Mouse (Mus musculus) R1 (cell line): ENCODE data around the gene Epn1.

ENCODE experiments used
- DNase-seq: peaks from one replicate; pipeline ENCODE4 v3.0.0-alpha.2; 2018; ENCODE audit warnings: low read depth, low spot score

The Epn1 gene

DNA sequence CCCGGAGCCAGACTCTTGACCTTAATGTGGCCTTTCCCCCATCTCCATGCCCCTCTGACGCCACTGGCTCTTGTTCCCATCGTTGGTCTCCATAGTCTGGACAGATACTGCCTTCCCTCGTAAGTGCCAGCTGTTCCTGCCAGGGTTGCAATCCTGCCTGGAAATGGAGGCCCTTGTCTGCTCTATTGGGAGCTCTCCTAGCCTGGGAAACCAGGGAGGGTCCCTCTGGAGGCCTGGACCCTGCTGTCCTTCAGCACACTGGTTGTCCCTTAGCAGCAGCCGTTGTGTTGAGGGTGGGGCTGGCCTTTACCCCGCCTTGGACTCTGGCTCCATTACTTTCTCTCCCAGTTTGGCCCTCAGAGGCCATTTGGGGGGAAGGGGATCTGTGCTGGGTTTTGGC, 12.3 kb downstream of the Epn1 start:
- no peak for DNase-seq

DNA sequence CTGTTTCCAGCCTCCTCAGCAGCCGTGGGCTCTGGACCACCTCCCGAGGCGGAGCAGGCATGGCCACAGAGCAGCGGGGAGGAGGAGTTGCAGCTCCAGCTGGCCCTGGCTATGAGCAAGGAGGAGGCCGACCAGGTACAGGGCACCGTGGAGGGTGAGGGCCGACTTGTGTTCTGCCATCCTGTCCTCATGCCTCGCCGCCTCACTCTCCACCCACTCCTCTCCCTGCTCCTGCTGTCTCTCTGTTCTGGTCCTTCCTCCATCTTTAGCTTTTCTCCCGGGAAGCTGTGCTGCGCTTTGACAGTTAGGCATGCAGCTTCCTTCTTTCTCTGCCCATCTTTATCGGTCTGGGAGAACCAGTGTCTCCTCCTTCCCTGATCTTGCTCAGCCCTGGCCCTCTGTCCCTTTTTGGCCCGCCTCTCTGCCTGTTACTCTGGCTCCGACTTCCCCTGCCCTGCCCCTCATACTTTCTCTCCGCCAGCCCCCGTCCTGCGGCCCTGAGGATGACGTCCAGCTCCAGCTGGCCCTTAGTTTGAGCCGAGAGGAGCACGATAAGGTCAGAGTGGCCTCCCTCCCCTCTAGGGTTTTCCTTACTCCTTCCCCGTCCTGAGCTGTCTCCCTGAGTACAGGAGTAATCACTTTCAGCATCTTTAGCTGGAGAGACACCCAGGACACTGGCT, 12.9 kb downstream of the Epn1 start:
- no peak for DNase-seq

DNA sequence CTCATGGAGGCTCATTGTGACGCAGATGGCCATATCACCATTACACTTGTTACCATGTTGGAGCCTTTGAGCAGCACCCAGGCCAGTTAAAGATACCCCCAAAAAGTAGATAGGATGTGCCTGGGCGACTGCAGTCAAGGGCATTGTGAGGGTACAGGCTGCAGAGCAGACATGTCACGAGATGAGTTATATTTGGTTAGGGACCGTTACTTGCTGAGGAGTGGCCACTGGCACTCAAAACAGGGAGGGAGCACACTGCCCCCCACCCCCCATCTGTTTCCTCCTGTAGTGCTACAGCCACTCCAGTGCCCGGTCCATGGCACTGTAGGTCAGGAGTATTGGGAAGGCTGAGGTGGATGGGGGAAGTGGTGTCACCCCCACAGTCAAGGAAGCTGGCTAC, 18.7 kb downstream of the Epn1 start:
- no peak for DNase-seq

DNA sequence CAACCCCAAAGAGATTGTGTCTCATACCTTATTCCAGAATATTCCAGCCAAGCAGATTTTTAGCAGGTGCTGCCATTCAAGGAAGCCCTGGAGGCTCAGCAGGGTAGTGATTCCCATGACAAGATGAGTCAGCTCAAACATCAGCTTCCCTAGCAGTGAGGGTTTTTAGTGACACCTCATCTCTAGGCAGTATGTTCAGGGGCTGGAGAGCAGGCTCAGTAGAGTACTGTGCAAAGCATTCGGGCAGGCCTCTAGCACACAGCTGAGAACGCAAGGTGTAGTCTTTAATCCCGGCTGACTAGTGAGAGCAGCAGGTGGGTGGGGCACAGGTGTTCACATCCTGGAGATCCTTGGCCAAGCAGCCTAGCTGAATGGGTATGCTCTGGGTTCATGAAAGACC, 19.8 kb downstream of the Epn1 start:
- peak; percentile 66 for DNase-seq

DNA sequence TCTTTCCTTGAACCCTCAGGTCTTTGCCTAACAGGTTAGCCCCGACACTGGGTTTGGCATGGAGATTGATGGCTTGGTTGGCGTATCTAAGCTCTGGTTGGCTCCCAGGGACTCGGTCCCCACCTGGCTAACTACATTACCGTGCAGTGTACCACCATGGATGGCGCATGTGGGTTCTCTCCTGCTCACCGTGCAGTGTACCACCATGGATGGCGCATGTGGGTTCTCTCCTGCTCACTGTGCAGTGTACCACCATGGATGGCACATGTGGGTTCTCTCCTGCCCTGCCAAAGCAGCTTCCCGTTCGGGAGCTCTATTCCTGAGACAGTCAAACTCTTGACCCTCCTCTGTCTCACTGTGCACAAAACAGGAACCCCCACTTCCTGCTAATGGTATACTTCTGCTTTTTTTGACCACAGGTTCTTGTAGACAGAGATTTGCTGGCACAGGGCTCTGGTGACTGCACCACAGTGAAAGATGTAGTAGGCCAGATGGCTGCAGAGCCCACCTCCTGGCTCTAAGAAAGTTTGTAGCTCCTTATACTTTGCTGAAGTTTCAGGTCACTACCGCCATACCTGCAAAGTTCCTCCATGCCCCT, 21.1 kb downstream of the Epn1 start:
- no peak for DNase-seq

DNA sequence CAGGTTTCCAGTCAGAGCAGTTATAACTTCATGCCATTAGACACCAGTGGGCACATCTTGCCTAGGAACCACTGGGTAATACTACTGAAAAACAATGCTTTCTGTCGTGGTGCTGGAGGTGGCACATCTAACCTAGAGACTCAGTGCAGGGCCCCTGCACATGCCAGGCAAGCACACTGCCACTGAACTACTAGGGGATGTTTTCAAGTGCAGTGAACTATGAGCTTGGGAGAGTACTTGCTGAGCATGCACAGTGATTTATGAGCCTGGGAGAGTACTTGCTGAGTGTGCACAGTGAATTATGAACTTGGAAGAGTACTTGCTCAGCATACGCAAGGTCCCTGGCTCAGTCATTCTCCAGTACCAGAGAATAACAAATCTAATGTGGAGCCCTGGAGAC, 22.5 kb downstream of the Epn1 start:
- no peak for DNase-seq

DNA sequence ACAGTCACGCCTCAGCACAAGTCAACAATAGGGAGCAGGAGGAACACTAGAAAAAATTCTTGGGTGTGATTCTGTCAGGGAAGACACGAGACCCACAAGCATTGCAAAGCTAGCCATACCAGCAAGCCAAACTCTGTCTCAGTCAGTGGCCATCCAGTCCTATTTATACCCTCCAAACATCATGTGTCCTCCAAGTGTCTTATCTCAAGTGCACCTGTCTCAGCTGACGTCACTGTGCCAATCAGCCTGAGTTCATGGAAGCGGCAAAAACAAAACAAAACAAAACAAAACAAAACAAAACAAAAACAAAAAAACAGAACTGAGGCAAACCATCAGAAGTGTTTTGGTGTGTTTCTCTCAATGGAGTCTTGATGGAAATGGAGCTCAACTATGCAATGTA, 28.2 kb downstream of the Epn1 start:
- DNase-seq: no peak

DNA sequence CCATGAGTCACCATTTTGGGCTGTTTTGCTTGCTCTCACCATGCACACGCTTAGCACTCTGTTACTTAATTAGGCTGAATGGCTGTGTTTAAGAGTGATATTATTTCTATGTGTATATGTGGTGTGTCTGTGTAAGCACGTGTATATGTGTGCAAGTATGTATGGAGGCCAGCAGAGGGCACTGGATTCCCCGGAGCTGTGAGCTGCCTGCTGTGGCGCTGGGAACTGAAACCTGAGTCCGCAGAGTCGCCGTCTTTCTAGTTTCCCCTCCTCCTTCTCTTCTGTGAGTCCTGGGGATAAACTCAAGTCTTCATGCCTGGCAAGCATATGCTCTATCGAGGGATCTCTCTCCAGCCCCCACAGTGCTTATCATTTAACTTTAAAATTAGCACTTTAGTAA, 29.3 kb downstream of the Epn1 start:
- peak; percentile 78 for DNase-seq

DNA sequence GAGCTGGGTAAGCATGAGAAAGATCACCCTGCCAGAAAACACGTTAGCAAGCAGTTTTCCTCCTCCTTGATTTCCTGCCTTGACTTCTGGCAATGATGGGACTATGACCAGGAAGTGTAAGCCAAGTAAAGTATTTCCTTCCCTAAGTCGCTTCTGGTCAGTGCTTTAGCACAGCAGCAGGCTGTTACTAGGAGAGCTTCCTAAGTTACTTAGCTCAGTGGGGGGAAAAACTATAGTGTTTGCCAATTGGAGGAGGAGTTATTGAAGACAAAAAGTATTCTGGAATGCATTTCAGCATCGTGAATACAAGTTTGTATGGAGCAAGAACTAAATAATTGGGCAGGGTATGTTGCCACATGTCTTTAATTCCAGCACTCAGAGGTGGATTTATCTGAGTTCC, 32.7 kb downstream of the Epn1 start:
- DNase-seq: no peak

DNA sequence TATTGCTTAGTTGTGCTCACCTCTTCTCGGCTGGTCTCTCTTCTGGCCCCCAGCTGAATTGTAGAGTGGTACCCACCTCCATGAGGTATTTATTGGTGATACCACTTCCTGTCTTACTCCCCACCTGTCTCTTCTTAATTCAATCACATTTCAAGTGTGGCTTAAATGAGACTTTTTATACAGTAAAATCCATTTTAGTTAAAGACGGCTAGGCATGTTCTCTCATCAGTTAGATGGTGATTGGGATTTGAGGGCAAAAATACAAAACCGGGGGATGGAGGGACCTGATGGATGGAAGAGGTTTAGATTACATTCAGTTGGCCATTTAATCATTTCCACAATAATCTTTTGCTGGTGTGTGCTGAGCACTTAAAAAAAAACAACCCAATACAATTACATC, 36.8 kb downstream of the Epn1 start, which contains the start of gene Rfpl4:
Gene Rfpl4, minus strand, starts transcription at position 101 of the 400 bp plus-strand sequence.
- DNase-seq: no peak

DNA sequence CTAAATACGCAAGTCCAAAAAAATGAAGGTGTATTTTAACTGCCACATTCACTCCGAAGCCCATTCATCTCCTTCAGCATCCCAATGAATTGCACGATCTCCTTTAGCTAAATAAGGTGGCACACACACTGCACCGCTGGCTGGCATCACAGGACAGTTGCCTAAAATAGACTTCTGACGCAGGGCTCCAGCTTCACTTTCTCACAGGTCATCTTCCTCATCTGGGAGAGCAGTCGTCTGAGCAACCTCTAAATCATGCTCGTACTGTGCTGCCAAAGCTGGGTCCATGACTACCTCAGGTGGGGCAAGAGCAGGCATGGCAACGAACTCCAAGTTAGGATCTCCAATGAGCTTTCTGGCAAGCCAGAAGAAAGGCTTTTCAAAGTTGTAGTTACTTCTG, 45.0 kb downstream of the Epn1 start:
- no peak for DNase-seq

DNA sequence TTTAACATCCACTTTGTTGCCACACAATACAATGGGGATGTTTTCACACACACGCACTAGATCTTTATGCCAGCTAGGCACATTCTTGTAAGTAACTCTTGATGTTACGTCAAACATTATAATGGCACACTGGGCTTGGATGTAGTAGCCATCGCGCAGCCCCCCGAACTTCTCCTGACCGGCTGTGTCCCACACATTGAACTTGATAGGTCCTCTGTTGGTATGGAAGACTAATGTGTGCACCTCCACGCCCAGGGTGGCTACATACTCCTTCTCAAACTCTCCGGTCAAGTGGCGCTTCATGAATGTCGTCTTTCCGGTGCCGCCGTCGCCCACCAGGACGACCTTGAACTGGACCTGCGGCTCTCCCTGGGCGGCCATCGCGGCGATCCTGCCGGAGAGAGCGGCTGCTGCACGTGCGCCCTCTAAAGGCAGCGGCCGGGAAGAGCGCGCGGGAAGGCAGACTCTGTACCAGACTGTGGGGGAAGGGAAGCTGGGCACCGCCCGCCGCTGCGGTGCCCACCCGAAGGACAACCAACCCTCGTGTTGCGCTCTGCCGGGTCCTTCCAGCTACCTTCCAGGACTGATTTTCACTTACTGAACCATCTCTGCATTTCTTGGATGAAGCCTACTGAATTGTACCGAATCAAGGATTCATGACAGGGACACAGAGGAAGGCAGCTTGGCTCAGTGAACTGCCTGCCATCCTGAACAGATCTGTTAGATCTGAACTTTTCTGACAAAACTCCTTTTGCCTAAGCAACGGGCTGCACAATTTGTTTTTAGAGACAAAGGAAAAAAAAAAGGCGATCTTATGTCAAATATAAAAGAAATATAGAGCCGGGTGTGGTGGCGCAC, 45.7 kb downstream of the Epn1 start, which contains the start of gene Rasl2-9:
Gene Rasl2-9, minus strand, starts transcription at position 402 of the 858 bp plus-strand sequence.
- DNase-seq: peak; percentile 63
